Mouse (Mus musculus): ENCODE data around the gene Capn1. TPM values are rescaled to one million over a fixed set of nuclear protein-coding genes. Genes with fewer than 3 reads are reported as not detected.

The Capn1 gene
- polyA plus RNA-seq, 1 experiment from 2014 or later = 21.2 TPM

DNA sequence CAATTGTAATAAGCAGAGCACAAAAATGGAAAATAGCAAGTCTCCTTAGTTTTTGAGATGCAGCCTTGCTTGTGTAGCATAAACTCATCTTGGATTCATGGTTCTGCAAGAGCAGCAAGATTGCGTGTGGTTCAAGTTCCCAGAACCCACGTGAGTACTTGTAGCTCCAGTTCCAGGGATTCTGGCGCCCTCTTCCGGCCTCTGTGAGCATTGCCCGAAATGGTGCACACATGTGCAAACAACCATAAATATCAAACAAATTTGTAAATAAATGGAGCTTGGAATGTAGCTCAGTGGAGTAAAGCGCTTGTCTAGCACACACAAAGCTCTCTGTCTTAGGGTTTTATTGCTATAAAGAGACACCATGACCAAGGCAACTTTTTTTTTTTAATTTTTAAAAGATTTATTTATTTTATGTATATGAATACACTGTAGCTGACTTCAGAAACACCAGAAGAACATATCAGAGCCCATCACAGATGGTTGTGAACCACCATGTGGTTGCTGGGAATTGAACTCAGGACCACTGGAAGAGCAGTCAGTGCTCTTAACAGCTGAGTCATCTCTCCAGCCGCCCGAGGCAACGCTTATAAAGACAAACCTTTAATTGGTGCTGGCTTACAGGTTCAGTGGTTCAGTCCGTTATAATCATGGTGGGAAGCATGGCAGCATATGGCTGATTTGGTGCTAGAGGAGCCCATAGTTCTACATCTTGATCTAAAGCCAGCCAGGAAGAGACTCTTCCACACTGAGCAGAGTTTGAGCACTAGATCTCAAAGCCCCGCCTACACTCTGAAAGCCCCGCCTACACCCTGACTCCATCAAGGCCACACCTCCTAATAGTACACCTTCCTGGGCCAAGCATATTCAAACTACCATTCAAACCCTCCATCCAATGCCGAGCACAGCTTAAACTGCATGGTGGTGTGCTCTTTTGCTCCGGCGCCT, 2.7 kb upstream of the Capn1 start:
- ATAC-seq (ENCODE audit: low FRiP score, low TSS enrichment) = peak; percentile 21; the same call in 1 of the 2 replicates

DNA sequence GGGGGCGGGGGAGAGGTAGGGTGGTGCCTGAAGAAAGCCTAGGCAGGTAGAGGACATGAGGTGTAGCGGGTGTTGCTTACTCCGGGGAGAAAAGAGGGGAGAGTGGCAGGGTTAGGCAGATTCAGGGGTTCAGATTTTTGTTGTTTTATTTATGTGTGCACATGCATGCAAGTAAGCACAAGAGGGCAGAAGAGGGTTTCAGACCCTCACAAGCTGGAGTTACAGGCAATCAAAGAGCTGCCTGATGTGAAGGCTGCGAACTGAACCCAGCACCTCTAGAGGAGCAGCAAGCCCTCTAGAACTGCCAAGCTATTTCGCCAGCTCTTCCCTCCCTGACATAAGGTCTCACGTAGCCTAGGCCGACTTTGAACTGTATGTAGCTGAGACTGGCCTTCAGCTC, 835 bp upstream of the Capn1 start:
- no peak for DNase-seq (ENCODE audit: low spot score)

More for the DNA sequence above, 2.7 kb upstream of the Capn1 start:
- H3K36me3 ChIP-seq (ENCODE audit: control insufficient read depth, insufficient read depth, low read length) = no peaks in the 10 kb centered on the region
- H3K27ac ChIP-seq (replicated peaks) = no peak overlapping the region
- no peak overlapping the region for H3K9ac ChIP-seq (ENCODE audit: low read length)
- H3K4me3 ChIP-seq (ENCODE audit: low read depth, low read length) = no peak overlapping the region
- WGBS = 30% methylated on average over 15 of the region's 15 CpGs
- H3K4me2 ChIP-seq (replicated peaks; ENCODE audit: low read depth) = no peak overlapping the region
- no peaks in the 10 kb centered on the region for H3K4me1 ChIP-seq (replicated peaks; ENCODE audit: control insufficient read depth, insufficient read depth)
- TF ChIP-seq EP300 (optimal IDR thresholded peaks at IDR 0.05) (no peak), CTCF (IDR thresholded peaks at IDR 0.05; ENCODE audit: low read depth) (peak; percentile 97)
- peak; percentile 90 for DNase-seq (ENCODE audit: low spot score)
- H3K9me3 ChIP-seq (ENCODE audit: control insufficient read depth, low read length) = no peaks in the 10 kb centered on the region
- no peaks in the 10 kb centered on the region for H3K27me3 ChIP-seq (ENCODE audit: control insufficient read depth, insufficient read depth, low read length)

DNA sequence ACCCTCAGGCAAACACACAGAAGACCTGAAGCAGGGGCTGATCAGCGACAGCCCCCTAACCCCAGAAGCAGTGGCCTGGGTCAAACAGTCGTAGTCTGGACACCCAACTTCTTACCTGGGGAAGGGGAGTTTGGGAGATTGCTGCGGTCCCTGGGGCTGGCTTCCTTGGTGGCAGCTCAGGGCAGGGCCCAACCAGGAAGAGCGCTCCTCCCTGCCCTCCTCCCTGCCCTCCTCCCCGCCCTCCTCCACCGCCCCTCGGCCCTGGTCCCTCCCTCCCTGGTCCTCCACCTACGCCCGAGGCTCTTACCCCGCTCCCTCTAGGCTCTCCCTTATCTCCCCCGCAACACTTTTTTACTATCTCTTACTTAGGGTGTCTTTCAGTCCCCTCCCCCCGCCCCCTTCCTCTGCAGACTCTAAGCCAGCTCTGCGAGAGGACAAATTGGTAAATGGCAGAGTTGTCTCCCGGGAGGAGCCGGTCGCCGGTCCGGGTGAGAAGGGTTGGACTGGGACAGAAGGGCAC, 646 bp downstream of the Capn1 start:
- no peaks in the 10 kb centered on the region for H3K9me3 ChIP-seq (ENCODE audit: control insufficient read depth, low read length)
- peak; percentile 79 for DNase-seq (ENCODE audit: low spot score)
- TF ChIP-seq EP300 (optimal IDR thresholded peaks at IDR 0.05) = no peak
- 2% methylated on average over 15 of the region's 18 CpGs for WGBS
- H3K27ac ChIP-seq (replicated peaks) = peak overlapping the region; percentile 77
- H3K4me2 ChIP-seq (replicated peaks; ENCODE audit: low read depth) = peak overlapping the region; percentile 92
- no peaks in the 10 kb centered on the region for H3K27me3 ChIP-seq (ENCODE audit: control insufficient read depth, insufficient read depth, low read length)
- no peaks in the 10 kb centered on the region; the same call in 1 of the 2 replicates for H3K36me3 ChIP-seq (ENCODE audit: control insufficient read depth, insufficient read depth, low read length)
- peak overlapping the region; percentile 63 for H3K4me3 ChIP-seq (ENCODE audit: low read depth, low read length)
- peak overlapping the region; percentile 70 for H3K9ac ChIP-seq (ENCODE audit: low read length)
- no peaks in the 10 kb centered on the region for H3K4me1 ChIP-seq (replicated peaks; ENCODE audit: control insufficient read depth, insufficient read depth)
- ATAC-seq (ENCODE audit: low FRiP score, low TSS enrichment) = peak; percentile 76

More for the DNA sequence above, 835 bp upstream of the Capn1 start:
- no peak for ATAC-seq (ENCODE audit: low FRiP score, low TSS enrichment)
- no peak overlapping the region for H3K4me2 ChIP-seq (replicated peaks; ENCODE audit: low read depth)
- no peak overlapping the region for H3K9ac ChIP-seq (ENCODE audit: low read length)
- no peaks in the 10 kb centered on the region for H3K36me3 ChIP-seq (ENCODE audit: control insufficient read depth, insufficient read depth, low read length)
- no peaks in the 10 kb centered on the region for H3K27me3 ChIP-seq (ENCODE audit: control insufficient read depth, insufficient read depth, low read length)
- H3K4me1 ChIP-seq (replicated peaks; ENCODE audit: control insufficient read depth, insufficient read depth) = no peaks in the 10 kb centered on the region
- H3K27ac ChIP-seq (replicated peaks) = no peak overlapping the region
- no peak overlapping the region for H3K4me3 ChIP-seq (ENCODE audit: low read depth, low read length)
- TF ChIP-seq CTCF (IDR thresholded peaks at IDR 0.05; ENCODE audit: low read depth) = peak; percentile 48
- no peak for TF ChIP-seq EP300 (optimal IDR thresholded peaks at IDR 0.05)
- WGBS = 59% methylated on average over 7 of the region's 7 CpGs
- H3K9me3 ChIP-seq (ENCODE audit: control insufficient read depth, low read length) = no peaks in the 10 kb centered on the region

DNA sequence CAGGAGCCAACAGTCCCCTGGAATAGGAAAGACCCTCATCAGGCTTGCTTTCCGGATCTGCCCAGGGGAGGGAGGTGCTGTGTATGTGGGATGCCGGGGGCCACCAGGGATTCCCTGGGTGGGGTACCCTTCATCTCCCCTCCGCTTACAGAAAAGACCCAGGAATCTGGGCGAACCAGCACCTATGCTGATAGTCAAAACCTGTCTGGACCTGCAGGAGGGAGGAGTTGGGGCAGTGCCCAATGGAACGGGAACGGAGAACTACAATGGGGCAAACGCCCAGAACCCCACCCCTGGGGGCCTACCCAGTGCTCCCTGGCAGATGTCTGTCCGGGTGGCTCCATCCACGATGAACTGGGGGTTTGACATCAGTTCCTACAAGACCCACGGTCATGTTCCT, 2.0 kb downstream of the Capn1 start:
- ATAC-seq (ENCODE audit: low FRiP score, low TSS enrichment) (no peak), DNase-seq (ENCODE audit: low spot score) (no peak)
- Histone ChIP-seq H3K36me3 (ENCODE audit: control insufficient read depth, insufficient read depth, low read length) (no peaks in the 10 kb centered on the region; the same call in 1 of the 2 replicates), H3K4me1 (replicated peaks; ENCODE audit: control insufficient read depth, insufficient read depth) (no peaks in the 10 kb centered on the region), H3K27ac (replicated peaks) (no peak overlapping the region), H3K9ac (ENCODE audit: low read length) (no peak overlapping the region), H3K9me3 (ENCODE audit: control insufficient read depth, low read length) (no peaks in the 10 kb centered on the region), H3K4me3 (ENCODE audit: low read depth, low read length) (no peak overlapping the region), H3K4me2 (replicated peaks; ENCODE audit: low read depth) (peak overlapping the region; percentile 92), H3K27me3 (ENCODE audit: control insufficient read depth, insufficient read depth, low read length) (no peaks in the 10 kb centered on the region)
- WGBS = 76% methylated on average over 10 of the region's 10 CpGs
- no peak for TF ChIP-seq CTCF (IDR thresholded peaks at IDR 0.05; ENCODE audit: low read depth)
- no peak for TF ChIP-seq EP300 (optimal IDR thresholded peaks at IDR 0.05)

DNA sequence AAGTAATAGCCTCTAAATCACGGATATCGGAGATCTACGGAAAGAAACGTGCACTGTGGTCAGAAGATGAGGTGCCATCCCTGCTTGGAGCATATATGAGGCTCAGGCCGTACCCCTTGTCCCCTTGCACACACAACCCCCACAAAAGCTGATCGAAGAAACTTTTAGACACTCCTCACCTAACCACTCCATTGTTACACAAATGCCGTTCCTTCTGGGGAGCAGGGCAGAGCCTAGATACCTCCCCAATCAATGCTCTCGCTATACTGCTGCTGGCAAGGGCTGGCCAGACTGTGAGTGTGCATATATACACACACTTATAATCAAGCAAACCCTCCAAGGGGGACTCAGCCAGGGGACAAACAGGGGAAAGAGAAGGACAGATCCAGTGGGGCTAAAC, 6.6 kb downstream of the Capn1 start:
- no peak overlapping the region for H3K4me2 ChIP-seq (replicated peaks; ENCODE audit: low read depth)
- H3K36me3 ChIP-seq (ENCODE audit: control insufficient read depth, insufficient read depth, low read length) = peaks cover 6% of the 10 kb centered on the region; the same call in 1 of the 2 replicates
- no peak overlapping the region for H3K27ac ChIP-seq (replicated peaks)
- no peaks in the 10 kb centered on the region for H3K27me3 ChIP-seq (ENCODE audit: control insufficient read depth, insufficient read depth, low read length)
- DNase-seq (ENCODE audit: low spot score) (no peak), ATAC-seq (ENCODE audit: low FRiP score, low TSS enrichment) (no peak)
- H3K4me1 ChIP-seq (replicated peaks; ENCODE audit: control insufficient read depth, insufficient read depth) = no peaks in the 10 kb centered on the region
- 82% methylated on average over 8 of the region's 8 CpGs for WGBS
- TF ChIP-seq EP300 (optimal IDR thresholded peaks at IDR 0.05) (no peak), CTCF (IDR thresholded peaks at IDR 0.05; ENCODE audit: low read depth) (no peak)
- no peak overlapping the region for H3K4me3 ChIP-seq (ENCODE audit: low read depth, low read length)
- H3K9ac ChIP-seq (ENCODE audit: low read length) = no peak overlapping the region
- no peaks in the 10 kb centered on the region for H3K9me3 ChIP-seq (ENCODE audit: control insufficient read depth, low read length)

DNA sequence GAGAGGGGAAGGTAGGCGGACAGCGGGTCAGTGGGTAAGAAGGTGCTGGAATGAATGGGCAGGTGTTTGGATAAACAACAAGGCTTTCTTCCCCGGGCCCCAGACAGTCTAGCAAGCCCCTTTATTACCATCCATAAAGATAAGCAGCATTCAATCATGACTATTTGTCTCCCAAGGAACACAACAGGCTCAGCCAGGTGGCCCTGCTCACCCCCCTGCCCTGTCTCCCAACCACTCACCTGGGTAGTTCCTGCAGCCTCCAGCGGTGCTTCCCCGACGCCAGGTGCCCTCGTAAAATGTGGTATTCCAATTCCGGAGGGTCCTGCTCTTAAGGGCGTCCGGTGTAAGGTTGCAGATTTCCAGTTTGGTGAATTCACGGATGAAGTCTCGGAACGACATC, 8.7 kb downstream of the Capn1 start:
- no peak for TF ChIP-seq CTCF (IDR thresholded peaks at IDR 0.05; ENCODE audit: low read depth)
- TF ChIP-seq EP300 (optimal IDR thresholded peaks at IDR 0.05) = no peak
- H3K4me3 ChIP-seq (ENCODE audit: low read depth, low read length) = no peak overlapping the region
- WGBS = 75% methylated on average over 13 of the region's 13 CpGs
- peaks cover 6% of the 10 kb centered on the region; the same call in 1 of the 2 replicates for H3K36me3 ChIP-seq (ENCODE audit: control insufficient read depth, insufficient read depth, low read length)
- ATAC-seq (ENCODE audit: low FRiP score, low TSS enrichment) (no peak), DNase-seq (ENCODE audit: low spot score) (no peak)
- H3K4me1 ChIP-seq (replicated peaks; ENCODE audit: control insufficient read depth, insufficient read depth) = no peaks in the 10 kb centered on the region
- H3K9me3 ChIP-seq (ENCODE audit: control insufficient read depth, low read length) = no peaks in the 10 kb centered on the region
- no peak overlapping the region for H3K27ac ChIP-seq (replicated peaks)
- no peak overlapping the region for H3K9ac ChIP-seq (ENCODE audit: low read length)
- H3K4me2 ChIP-seq (replicated peaks; ENCODE audit: low read depth) = no peak overlapping the region
- H3K27me3 ChIP-seq (ENCODE audit: control insufficient read depth, insufficient read depth, low read length) = no peaks in the 10 kb centered on the region

Data from stomach, postnatal 0 days (tissue).